Mouse (Mus musculus): ENCODE results near the gene Gm28230.

- TF ChIP-seq POLR2A (IDR thresholded peaks at IDR 0.05; ENCODE audit: insufficient read depth, low read depth, low read length) (no peak), CTCF (IDR thresholded peaks at IDR 0.05; ENCODE audit: insufficient read depth, low read depth, low read length) (no peak)
Measured at GRCm38 (mm10) chr2:74695813-74696430, 30.6 kb upstream of the Gm28230 start.
